Comparison of ENCODE assay signal across 8 mouse cellular contexts in the genomic region with DNA sequence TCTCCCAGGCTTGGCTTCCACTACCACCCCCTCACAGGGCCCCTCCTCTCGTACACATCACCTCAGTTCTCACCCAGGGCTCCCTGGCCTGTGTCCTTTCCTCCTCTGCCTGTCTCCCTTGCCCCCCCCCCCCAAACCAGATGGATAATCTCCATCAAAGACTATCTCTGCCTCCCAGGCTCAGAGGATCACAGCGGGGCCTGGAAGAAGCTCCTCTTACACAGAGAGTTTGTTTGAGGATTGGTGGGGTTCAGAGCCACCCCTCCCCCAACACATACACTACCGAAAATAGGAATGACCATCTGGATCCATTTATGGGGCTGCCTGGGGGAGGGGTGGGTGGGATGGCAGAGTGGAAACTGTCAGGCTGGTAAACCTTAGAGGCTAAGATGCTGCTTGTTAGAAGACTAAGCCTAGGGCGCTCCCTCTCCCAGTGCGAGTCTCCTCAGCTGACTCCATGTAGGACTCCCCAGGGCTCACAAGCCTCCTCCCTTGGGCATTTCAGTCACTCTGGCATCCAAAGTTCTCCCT. TPM values are rescaled to one million over a fixed set of nuclear protein-coding genes. Genes with fewer than 3 reads are reported as not detected.
A peak's percentile ranks its signal among the peaks of the same experiment; 100 is the strongest.
DNase-seq lines count a peak whose midpoint lies in the region; ATAC-seq and TF ChIP-seq lines count a peak whose summit lies in the region.

No protein-coding gene starts in this region.

- WGBS in heart, embryonic 15.5 days = 22% methylated on average over 5 of the region's 5 CpGs
- 25% methylated on average over 5 of the region's 5 CpGs for WGBS in forebrain, embryonic 13.5 days
- 34% methylated on average over 5 of the region's 5 CpGs for WGBS in midbrain, embryonic 13.5 days

- peaks cover 31% of the 10 kb centered on the region for H3K4me1 ChIP-seq in heart, embryonic 15.5 days (replicated peaks)
- H3K4me1 ChIP-seq in forebrain, embryonic 13.5 days = peaks cover 25% of the 10 kb centered on the region
- H3K4me1 ChIP-seq in midbrain, embryonic 13.5 days (replicated peaks) = peaks cover 25% of the 10 kb centered on the region

- H3K27ac ChIP-seq in heart, embryonic 15.5 days = peak overlapping the region; percentile 52
- H3K27ac ChIP-seq in forebrain, embryonic 13.5 days = peak overlapping the region; percentile 69
- peak overlapping the region; percentile 63 for H3K27ac ChIP-seq in midbrain, embryonic 13.5 days

- H3K9me3 ChIP-seq in heart, embryonic 15.5 days (replicated peaks) = no peaks in the 10 kb centered on the region
- no peaks in the 10 kb centered on the region for H3K9me3 ChIP-seq in forebrain, embryonic 13.5 days (replicated peaks)
- no peaks in the 10 kb centered on the region for H3K9me3 ChIP-seq in midbrain, embryonic 13.5 days

- H3K4me2 ChIP-seq in heart, embryonic 15.5 days = peak overlapping the region; percentile 5; the same call in 1 of the 2 replicates
- H3K4me2 ChIP-seq in forebrain, embryonic 13.5 days = no peak overlapping the region
- H3K4me2 ChIP-seq in midbrain, embryonic 13.5 days (replicated peaks) = no peak overlapping the region

- H3K27me3 ChIP-seq in heart, embryonic 15.5 days = no peaks in the 10 kb centered on the region
- no peaks in the 10 kb centered on the region for H3K27me3 ChIP-seq in forebrain, embryonic 13.5 days
- H3K27me3 ChIP-seq in midbrain, embryonic 13.5 days = no peaks in the 10 kb centered on the region

- no peak overlapping the region for H3K9ac ChIP-seq in heart, embryonic 15.5 days
- peak overlapping the region; percentile 4 for H3K9ac ChIP-seq in forebrain, embryonic 13.5 days
- no peak overlapping the region for H3K9ac ChIP-seq in midbrain, embryonic 13.5 days (replicated peaks)

- no peak for DNase-seq in heart, adult 18-20 months
- peak; percentile 69 for DNase-seq in brain, embryonic 14.5 days (ENCODE audit: low read depth)
- DNase-seq in frontal cortex, adult 2 months (ENCODE audit: extremely low spot score in 1 of 2, low spot score in 1 of 2) = no peak
- DNase-seq in adrenal gland, adult (ENCODE audit: inconsistent age in 2 of 2, low spot score in 1 of 2) = no peak

- no peak for TF ChIP-seq POLR2A in brain, embryonic 14.5 days (IDR thresholded peaks at IDR 0.05; ENCODE audit: borderline replicate concordance, extremely low read depth, insufficient read depth, insufficient read length, poor library complexity, severe bottlenecking)

- no peak for ATAC-seq in heart, embryonic 15.5 days (replicated peaks; ENCODE audit: insufficient number of reproducible peaks, insufficient read depth, low FRiP score, low read depth)
- ATAC-seq in forebrain, embryonic 13.5 days = no peak
- ATAC-seq in midbrain, embryonic 13.5 days = peak; percentile 51; the same call in 1 of the 2 replicates
- ATAC-seq in erythroblast, adult 5-6 weeks (replicated peaks; ENCODE audit: low FRiP score, poor library complexity, severe bottlenecking) = no peak

- no peak for TF ChIP-seq CTCF in brain, embryonic 14.5 days (IDR thresholded peaks at IDR 0.05; ENCODE audit: borderline replicate concordance, extremely low read depth, insufficient read depth, insufficient read length)

- H3K36me3 ChIP-seq in heart, embryonic 15.5 days = no peaks in the 10 kb centered on the region
- no peaks in the 10 kb centered on the region for H3K36me3 ChIP-seq in forebrain, embryonic 13.5 days (ENCODE audit: poor library complexity, severe bottlenecking)
- no peaks in the 10 kb centered on the region for H3K36me3 ChIP-seq in midbrain, embryonic 13.5 days

- no peak overlapping the region for H3K4me3 ChIP-seq in heart, embryonic 15.5 days
- H3K4me3 ChIP-seq in forebrain, embryonic 13.5 days = no peak overlapping the region
- H3K4me3 ChIP-seq in midbrain, embryonic 13.5 days (replicated peaks) = no peak overlapping the region

RNA-seq across cellular contexts. Expression of gene Tmem222, which starts 4.4 kb away (rescaled TPM):
- polyA plus RNA-seq in heart, embryonic 15.5 days (2015; fragmentation: Nextera tagmentation; extraction: Ambion mirVana) = 46.1 and 58.9 TPM in 2 replicates
- total RNA-seq in heart, adult 18-20 months (2021) = 10 to 100 TPM; 32.7 to 34.6 TPM
- 120 and 154 TPM in 2 replicates for polyA plus RNA-seq in brain, embryonic 14.5 days (2012; rRNA removed)
- polyA plus RNA-seq in forebrain, embryonic 13.5 days (2015; fragmentation: Nextera tagmentation; extraction: Ambion mirVana) = 85.8 and 94.5 TPM in 2 replicates
- polyA plus RNA-seq in midbrain, embryonic 13.5 days (2015; fragmentation: Nextera tagmentation; extraction: Ambion mirVana) = 103 TPM in 2 replicates
- total RNA-seq in erythroblast, adult 5-6 weeks (2015; ENCODE audit: low replicate concordance) = 9.8 and 22.3 TPM in 2 replicates
- 1.5 and 6.7 TPM in 2 replicates for total RNA-seq in erythroblast, adult 5-6 weeks (2017; ENCODE audit: low replicate concordance)
- 152 and 156 TPM in 2 replicates for polyA plus RNA-seq in frontal cortex, adult 2 months (2012; rRNA removed)

RNA-seq across cellular contexts. Expression of gene Sytl1, which starts 19.1 kb away (rescaled TPM):
- 0.96 and 4.9 TPM in 2 replicates for polyA plus RNA-seq in heart, embryonic 15.5 days (2015; fragmentation: Nextera tagmentation; extraction: Ambion mirVana)
- total RNA-seq in heart, adult 18-20 months (2021) = under 1 TPM; 0.22 to 0.72 TPM
- polyA plus RNA-seq in brain, embryonic 14.5 days (2012; rRNA removed) = 1.5 and 2.6 TPM in 2 replicates
- polyA plus RNA-seq in forebrain, embryonic 13.5 days (2015; fragmentation: Nextera tagmentation; extraction: Ambion mirVana) = 0.43 and 0.59 TPM in 2 replicates
- polyA plus RNA-seq in midbrain, embryonic 13.5 days (2015; fragmentation: Nextera tagmentation; extraction: Ambion mirVana) = 0.40 and 0.66 TPM in 2 replicates
- total RNA-seq in erythroblast, adult 5-6 weeks (2015; ENCODE audit: low replicate concordance) = 0.96 and 1.0 TPM in 2 replicates
- total RNA-seq in erythroblast, adult 5-6 weeks (2017; ENCODE audit: low replicate concordance) = 0.28 and 1.4 TPM in 2 replicates
- polyA plus RNA-seq in frontal cortex, adult 2 months (2012; rRNA removed) = 1.2 and 1.6 TPM in 2 replicates

RNA-seq across cellular contexts. Expression of gene Map3k6, which starts 41.4 kb away (rescaled TPM):
- 2.9 and 3.4 TPM in 2 replicates for polyA plus RNA-seq in heart, embryonic 15.5 days (2015; fragmentation: Nextera tagmentation; extraction: Ambion mirVana)
- 10 to 100 TPM; 22.5 to 30.1 TPM for total RNA-seq in heart, adult 18-20 months (2021)
- 2.1 and 2.4 TPM in 2 replicates for polyA plus RNA-seq in brain, embryonic 14.5 days (2012; rRNA removed)
- polyA plus RNA-seq in forebrain, embryonic 13.5 days (2015; fragmentation: Nextera tagmentation; extraction: Ambion mirVana) = 0.92 and 1.0 TPM in 2 replicates
- polyA plus RNA-seq in midbrain, embryonic 13.5 days (2015; fragmentation: Nextera tagmentation; extraction: Ambion mirVana) = 0.79 and 2.3 TPM in 2 replicates
- 0.96 and 4.6 TPM in 2 replicates for total RNA-seq in erythroblast, adult 5-6 weeks (2015; ENCODE audit: low replicate concordance)
- 0.42 TPM in 1 of 2 replicates, not detected in the other for total RNA-seq in erythroblast, adult 5-6 weeks (2017; ENCODE audit: low replicate concordance)
- polyA plus RNA-seq in frontal cortex, adult 2 months (2012; rRNA removed) = 3.9 and 4.0 TPM in 2 replicates
